Mouse (Mus musculus): Measurements from ENCODE around the gene Mup13.
"Not testable (repeated sequence)": the region's sequence is repeated elsewhere in the genome, so short reads cannot be mapped to it uniquely, and the experiment has no call there.

Mup13 gene

DNA sequence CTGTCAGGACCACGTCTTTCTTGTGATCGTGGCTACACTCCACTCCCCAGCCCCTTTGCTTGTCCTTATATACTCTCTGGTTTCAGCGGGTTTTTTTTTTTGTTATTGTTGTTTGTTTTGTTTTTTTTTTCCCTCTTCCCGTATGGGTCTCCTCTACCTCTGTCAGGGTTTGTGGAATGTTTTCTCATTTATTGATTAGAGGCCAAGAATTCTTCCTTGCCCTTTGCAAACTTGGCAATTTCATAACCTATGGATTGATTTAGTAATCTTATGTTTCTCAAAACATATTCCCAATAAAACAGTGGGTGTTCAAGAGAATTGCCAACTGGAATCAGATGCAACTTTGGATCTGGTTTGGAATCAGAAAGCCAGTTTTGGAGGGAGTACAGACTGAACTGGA is at the start of gene Mup13:
Gene Mup13 (minus strand): TSS at position 101 of the 400 bp plus-strand sequence.
- not testable (repeated sequence) for DNase-seq (ENCODE audit: low spot score)

All from layer of hippocampus, adult 11-12 months (tissue).